Mouse (Mus musculus) G1E (cell line): ENCODE measurements around the gene Rpn2. TPM values are rescaled to one million over a fixed set of nuclear protein-coding genes. Genes with fewer than 3 reads are reported as not detected.

ENCODE experiments used
- ATAC-seq: 2 replicates; pipeline ENCODE4 v1.8.0; 2016; ENCODE audit warnings: mild to moderate bottlenecking; ENCODE audit not compliant: insufficient number of reproducible peaks, poor library complexity, low FRiP score, severe bottlenecking; ENCODE audit errors: extremely low read depth
- DNase-seq: peaks from one replicate; pipeline ENCODE4 v3.0.0; 2012; ENCODE audit warnings: low spot score
- H3K27me3 ChIP-seq: 2 replicates; pipeline ENCODE4 v1.6.1; 2012; ENCODE audit warnings: mild to moderate bottlenecking, low read length, inconsistent platforms; ENCODE audit not compliant: insufficient read depth
- H3K36me3 ChIP-seq: replicated peaks from 2 replicates; pipeline ENCODE3; 2012; ENCODE audit warnings: mild to moderate bottlenecking, inconsistent platforms
- H3K4me1 ChIP-seq: 2 replicates; pipeline ENCODE4 v1.6.1; 2012; ENCODE audit warnings: low read depth, low read length, inconsistent platforms, mixed read lengths; ENCODE audit not compliant: insufficient read depth
- H3K4me3 ChIP-seq: 2 replicates; pipeline ENCODE4 v1.5.1; 2012; ENCODE audit warnings: low read depth, mild to moderate bottlenecking, inconsistent platforms, low read length, moderate library complexity, mixed read lengths
- H3K9me3 ChIP-seq: replicated peaks from 2 replicates; pipeline ENCODE4 v1.6.1; 2012; ENCODE audit warnings: inconsistent platforms
- CTCF ChIP-seq: IDR thresholded peaks from 2 replicates; pipeline ENCODE4 v1.5.1; 2012; ENCODE audit warnings: low read depth, low read length, inconsistent platforms, mixed read lengths
- GATA1 ChIP-seq: IDR thresholded peaks from 2 replicates; pipeline ENCODE4 v1.6.1; 2012; ENCODE audit warnings: borderline replicate concordance, low read length, inconsistent platforms, mixed read lengths
- GATA2 ChIP-seq: IDR thresholded peaks from 2 replicates; pipeline ENCODE4 v1.6.1; 2012; ENCODE audit warnings: low read depth, low read length, inconsistent platforms, borderline replicate concordance
- POLR2AphosphoS5 ChIP-seq: IDR thresholded peaks from 2 replicates; pipeline ENCODE4 v1.6.1; 2012; ENCODE audit warnings: low read depth, low read length, inconsistent platforms; ENCODE audit not compliant: insufficient replicate concordance
- TAL1 ChIP-seq: conservative IDR thresholded peaks from 2 replicates; pipeline ENCODE4 v1.6.1; 2012; ENCODE audit warnings: low read depth, low read length, inconsistent platforms, mixed read lengths
- polyA plus RNA-seq: library from polyadenylated mRNA; stranded (reverse); fragments of >175 nt; gene quantifications from 2 replicates; pipeline ENCODE4 v1.2.3, GENCODE M21; 2012
- total RNA-seq, 2 experiments: library from RNA; stranded (forward) in 1 of 2; stranded (reverse) in 1 of 2; fragments of 200-1000 nt in 1 of 2; fragments of >200 nt in 1 of 2; fragmentation: Nextera tagmentation in 1 of 2; gene quantifications; 2 replicates each; pipeline ENCODE4 v1.2.3; 2014 to 2017

Rpn2 gene
- total and polyA plus RNA-seq, 3 experiments = 110 to 213 (median 156) TPM

- Histone ChIP-seq H3K9me3 (no peaks in the 10 kb centered on the region), H3K4me3 (no peak overlapping the region), H3K36me3 (no peaks in the 10 kb centered on the region), H3K27me3 (peaks cover 36% of the 10 kb centered on the region), H3K4me1 (no peaks in the 10 kb centered on the region; the same call in 1 of the 2 replicates)
- TF ChIP-seq CTCF (peak; percentile 85), POLR2AphosphoS5 (no peak), GATA1 (no peak)
- DNase-seq (peak; percentile 62), ATAC-seq (no peak)
These were observed 62.9 kb downstream of the Rpn2 start for GRCm38 (mm10) chr2:157341554-157342270.

- no peak for TF ChIP-seq GATA1
- DNase-seq (no peak), ATAC-seq (no peak)
- H3K4me1 ChIP-seq = no peaks in the 10 kb centered on the region; the same call in 1 of the 2 replicates
- peaks cover 35% of the 10 kb centered on the region for H3K27me3 ChIP-seq
- H3K36me3 ChIP-seq = no peaks in the 10 kb centered on the region
- no peak overlapping the region for H3K4me3 ChIP-seq
- H3K9me3 ChIP-seq = no peaks in the 10 kb centered on the region
These were observed 63.6 kb downstream of the Rpn2 start for GRCm38 (mm10) chr2:157342328-157342926.

GRCm38 (mm10) chr2:157343337-157343736 is 64.5 kb downstream of the Rpn2 start:
- Histone ChIP-seq H3K36me3 (no peaks in the 10 kb centered on the region), H3K4me1 (no peaks in the 10 kb centered on the region; the same call in 1 of the 2 replicates), H3K9me3 (no peaks in the 10 kb centered on the region), H3K27me3 (peaks cover 42% of the 10 kb centered on the region), H3K4me3 (no peak overlapping the region)
- ATAC-seq (no peak), DNase-seq (no peak)
- TF ChIP-seq POLR2AphosphoS5 (no peak), CTCF (no peak), TAL1 (no peak), GATA2 (no peak), GATA1 (no peak)

GRCm38 (mm10) chr2:157347361-157348159 is 68.7 kb downstream of the Rpn2 start, which contains the start of gene Ghrh:
Gene Ghrh, minus strand, starts transcription at chr2:157347506.
- ATAC-seq (no peak), DNase-seq (no peak)
- Histone ChIP-seq H3K4me3 (no peak within 1 kb of the TSS), H3K9me3 (no peaks in the 10 kb centered on the region), H3K27me3 (peaks cover 44% of the 10 kb centered on the region), H3K4me1 (no peaks in the 10 kb centered on the region), H3K36me3 (no peaks in the 10 kb centered on the region)
- TF ChIP-seq POLR2AphosphoS5 = no peak
- no peak for TF ChIP-seq GATA2
- no peak for TF ChIP-seq CTCF

GRCm38 (mm10) chr2:157349121-157349778 is 70.4 kb downstream of the Rpn2 start:
- H3K36me3 ChIP-seq = no peaks in the 10 kb centered on the region
- no peaks in the 10 kb centered on the region for H3K9me3 ChIP-seq
- no peak for DNase-seq
- ATAC-seq = no peak
- TF ChIP-seq GATA2 (no peak), TAL1 (no peak), GATA1 (no peak), CTCF (no peak), POLR2AphosphoS5 (no peak)
- H3K4me3 ChIP-seq = no peak overlapping the region
- peaks cover 42% of the 10 kb centered on the region for H3K27me3 ChIP-seq
- no peaks in the 10 kb centered on the region for H3K4me1 ChIP-seq

GRCm38 (mm10) chr2:157353183-157353582 is 74.4 kb downstream of the Rpn2 start:
- ATAC-seq = no peak
- DNase-seq = no peak
- Histone ChIP-seq H3K4me3 (no peak overlapping the region), H3K36me3 (no peaks in the 10 kb centered on the region), H3K27me3 (peaks cover 16% of the 10 kb centered on the region), H3K9me3 (peaks cover 5% of the 10 kb centered on the region), H3K4me1 (peaks cover 2% of the 10 kb centered on the region; the same call in 1 of the 2 replicates)
- TF ChIP-seq GATA2 = no peak
- no peak for TF ChIP-seq POLR2AphosphoS5
- TF ChIP-seq TAL1 = no peak
